8 mouse cellular contexts compared by ENCODE assay signal in the genomic region with DNA sequence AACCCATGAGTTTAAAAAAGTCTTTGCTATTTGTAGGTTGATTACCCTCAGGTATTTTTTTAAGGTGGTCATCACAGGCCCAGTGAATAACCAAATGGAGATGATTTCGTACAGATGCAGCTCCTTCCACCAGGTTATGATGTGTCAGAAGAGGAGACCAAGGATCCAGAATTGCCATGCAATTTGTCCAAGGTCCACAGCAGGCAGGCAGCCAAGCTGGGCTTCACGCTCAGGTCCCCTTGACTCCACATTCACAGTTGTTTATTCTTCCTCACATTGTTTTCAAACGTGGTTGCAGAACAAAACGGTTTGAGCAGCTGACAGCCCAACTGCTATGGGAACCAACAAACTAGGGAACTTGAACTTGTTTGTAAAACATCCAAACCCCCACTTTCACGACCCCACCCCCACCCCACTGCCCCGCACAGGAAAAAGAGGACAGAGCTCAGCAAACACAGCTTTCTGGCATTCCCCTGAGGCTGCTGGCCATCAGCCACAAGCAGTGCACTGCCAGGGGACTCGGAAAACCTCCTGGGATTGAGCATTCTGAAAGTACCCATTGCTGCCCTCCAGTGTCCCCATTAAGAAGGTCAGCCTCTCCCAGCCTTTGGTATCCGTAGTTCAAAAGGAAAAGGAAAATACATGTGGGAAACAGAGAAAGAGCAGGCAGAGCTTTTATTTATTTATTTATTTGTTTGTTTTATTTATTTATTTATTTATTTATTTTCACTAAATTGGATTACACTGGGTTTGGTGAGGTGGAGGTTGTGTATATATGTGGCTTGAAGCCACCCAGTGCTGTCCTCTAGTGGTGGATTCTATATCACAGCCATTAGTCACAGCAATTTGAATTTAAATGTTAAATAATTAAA. TPM values are rescaled to one million over a fixed set of nuclear protein-coding genes. Genes with fewer than 3 reads are reported as not detected.
DNase-seq lines count a peak whose midpoint lies in the region; ATAC-seq lines count a peak whose summit lies in the region.

No protein-coding gene starts in this region.

- H3K4me2 ChIP-seq in hindbrain, embryonic 12.5 days (replicated peaks), result no peak overlapping the region

- DNase-seq in gastrocnemius, postnatal 25 days, result peak; percentile 29
- no peak for DNase-seq in gastrocnemius, adult 8-10 months (ENCODE audit: low spot score in 2 of 2)
- peak; percentile 45 for DNase-seq in ES-CJ7 (ENCODE audit: low read depth, low spot score)
- DNase-seq in cerebellum, postnatal 36 days, result peak; percentile 31 to 34
- DNase-seq in layer of hippocampus, postnatal 10 days (ENCODE audit: low spot score in 2 of 2), result peak; percentile 73 to 74
- peak; percentile 74 for DNase-seq in retina, embryonic 14.5 days (ENCODE audit: low spot score)
- no peak for DNase-seq in spleen, adult 12 weeks (ENCODE audit: low spot score)

- H3K4me1 ChIP-seq in hindbrain, embryonic 12.5 days, result no peaks in the 10 kb centered on the region

- H3K4me3 ChIP-seq in hindbrain, embryonic 12.5 days, result no peak overlapping the region

- H3K9ac ChIP-seq in hindbrain, embryonic 12.5 days, result no peak overlapping the region

- 33% methylated on average over 8 of the region's 8 CpGs for WGBS in hindbrain, embryonic 12.5 days

- H3K27ac ChIP-seq in hindbrain, embryonic 12.5 days, result no peak overlapping the region

- no peaks in the 10 kb centered on the region for H3K27me3 ChIP-seq in hindbrain, embryonic 12.5 days

- ATAC-seq in hindbrain, embryonic 12.5 days (ENCODE audit: low FRiP score), result 0 out of 2 replicates have a peak, but pooled peaks have one; percentile 48

- no peaks in the 10 kb centered on the region for H3K36me3 ChIP-seq in hindbrain, embryonic 12.5 days

- H3K9me3 ChIP-seq in hindbrain, embryonic 12.5 days (replicated peaks), result no peaks in the 10 kb centered on the region

RNA-seq across cellular contexts. Expression of gene Cdh5, which starts 24.6 kb away (rescaled TPM):
- total RNA-seq in gastrocnemius, postnatal 25 days (2021), result 10 to 100 TPM; 41.8 to 51.9 TPM
- total RNA-seq in gastrocnemius, adult 8-10 months (2022), result 10 to 100 TPM; 25.8 to 39.6 (median 26.4) TPM
- polyA plus RNA-seq in hindbrain, embryonic 12.5 days (2016; fragmentation: Nextera tagmentation; extraction: Ambion mirVana), result 16.2 and 20.6 TPM in 2 replicates
- total RNA-seq in layer of hippocampus, postnatal 10 days (2021), result 10 to 100 TPM; 16.1 to 19.5 TPM

Comparison
In these comparisons a context has a peak if more than half of its experiments do, and no peak if none do; other contexts are left out.
1. DNase-seq: peak in gastrocnemius, postnatal 25 days (single experiment), ES-CJ7 (single experiment), cerebellum, postnatal 36 days (2 of 2), layer of hippocampus, postnatal 10 days (2 of 2) and retina, embryonic 14.5 days (single experiment); none in gastrocnemius, adult 8-10 months (0 of 2) and spleen, adult 12 weeks (single experiment).